Mouse (Mus musculus) adrenal gland, postnatal 36 days (tissue): ENCODE results near the gene Nab1. TPM values are rescaled to one million over a fixed set of nuclear protein-coding genes. Genes with fewer than 3 reads are reported as not detected.

Source experiments
- DNase-seq, 2 experiments: peaks; one replicate each; pipeline ENCODE4 v3.0.0; 2021; ENCODE audit warnings: mixed read lengths in 1 of 2
- total RNA-seq, 2 experiments: library from RNA; stranded (reverse); gene quantifications; 2 replicates each; pipeline ENCODE4 v1.2.3; 2021

Gene Nab1
- total RNA-seq, 2 experiments from 2014 or later = 59.5 to 62.7 TPM

GRCm38 (mm10) chr1:52474291-52474690, 26.2 kb downstream of the Nab1 start:
- DNase-seq = no peak

- no peak for DNase-seq
These were observed 29.5 kb downstream of the Nab1 start for GRCm38 (mm10) chr1:52470811-52471489.

GRCm38 (mm10) chr1:52470326-52470725, 30.2 kb downstream of the Nab1 start:
- DNase-seq = no peak

GRCm38 (mm10) chr1:52466518-52467120, 33.9 kb downstream of the Nab1 start:
- DNase-seq = no peak

- no peak for DNase-seq
These were observed 34.6 kb downstream of the Nab1 start for GRCm38 (mm10) chr1:52465830-52466229.

GRCm38 (mm10) chr1:52465264-52465663, 35.2 kb downstream of the Nab1 start:
- DNase-seq = no peak

GRCm38 (mm10) chr1:52463305-52463704, 37.2 kb downstream of the Nab1 start:
- DNase-seq = no peak

GRCm38 (mm10) chr1:52456571-52456970, 43.9 kb downstream of the Nab1 start:
- peak in 1 of 2 experiments; percentile 9 for DNase-seq

- DNase-seq = peak in 1 of 2 experiments; percentile 23
These were observed 45.9 kb downstream of the Nab1 start for GRCm38 (mm10) chr1:52454509-52455001.

- peak; percentile 18 to 41 for DNase-seq
These were observed 49.1 kb downstream of the Nab1 start for GRCm38 (mm10) chr1:52451360-52451759.

- DNase-seq = no peak
These were observed 64.6 kb downstream of the Nab1 start for GRCm38 (mm10) chr1:52435856-52436255.

GRCm38 (mm10) chr1:52434085-52434484, 66.4 kb downstream of the Nab1 start:
- DNase-seq = no peak

GRCm38 (mm10) chr1:52431806-52432205, 68.7 kb downstream of the Nab1 start:
- DNase-seq = no peak

- DNase-seq = no peak
These were observed 69.9 kb downstream of the Nab1 start for GRCm38 (mm10) chr1:52430606-52431005.

- no peak for DNase-seq
These were observed 70.4 kb downstream of the Nab1 start for GRCm38 (mm10) chr1:52430116-52430515.

- peak in 1 of 2 experiments; percentile 38 for DNase-seq
These were observed 72.5 kb downstream of the Nab1 start for GRCm38 (mm10) chr1:52427841-52428464.

- DNase-seq = no peak
These were observed 76.6 kb downstream of the Nab1 start for GRCm38 (mm10) chr1:52423846-52424245.

GRCm38 (mm10) chr1:52423057-52423456, 77.4 kb downstream of the Nab1 start:
- DNase-seq = no peak

- no peak for DNase-seq
These were observed 78.3 kb downstream of the Nab1 start for GRCm38 (mm10) chr1:52422137-52422536.

GRCm38 (mm10) chr1:52421623-52422022, 78.9 kb downstream of the Nab1 start:
- peak in 1 of 2 experiments; percentile 2 for DNase-seq

- DNase-seq = no peak
These were observed 81.2 kb downstream of the Nab1 start for GRCm38 (mm10) chr1:52419088-52419819.
